Mouse (Mus musculus): Measurements from ENCODE around the gene Lsp1.
A peak's percentile ranks its signal among the peaks of the same experiment; 100 is the strongest.

Gene Lsp1

GRCm38 (mm10) chr7:142460636-142461077 lies at the start of gene Lsp1:
Gene Lsp1, plus strand, starts transcription at chr7:142460809.
- no peak for DNase-seq (ENCODE audit: low read depth)

- no peak for DNase-seq (ENCODE audit: low read depth)
Observed at GRCm38 (mm10) chr7:142413285-142413684, 47.3 kb upstream of the Lsp1 start.

GRCm38 (mm10) chr7:142415314-142415713 lies 45.3 kb upstream of the Lsp1 start:
- no peak for DNase-seq (ENCODE audit: low read depth)

GRCm38 (mm10) chr7:142416225-142416624 lies 44.4 kb upstream of the Lsp1 start:
- no peak for DNase-seq (ENCODE audit: low read depth)

GRCm38 (mm10) chr7:142418027-142418426 lies 42.6 kb upstream of the Lsp1 start:
- no peak for DNase-seq (ENCODE audit: low read depth)

- DNase-seq (ENCODE audit: low read depth): no peak
Observed at GRCm38 (mm10) chr7:142418679-142419078, 41.9 kb upstream of the Lsp1 start.

GRCm38 (mm10) chr7:142419887-142420286 lies 40.7 kb upstream of the Lsp1 start:
- no peak for DNase-seq (ENCODE audit: low read depth)

- DNase-seq (ENCODE audit: low read depth): no peak
Observed at GRCm38 (mm10) chr7:142421826-142422225, 38.8 kb upstream of the Lsp1 start.

- no peak for DNase-seq (ENCODE audit: low read depth)
Observed at GRCm38 (mm10) chr7:142425641-142426213, 34.9 kb upstream of the Lsp1 start.

- peak; percentile 41 for DNase-seq (ENCODE audit: low read depth)
Observed at GRCm38 (mm10) chr7:142428213-142428612, 32.4 kb upstream of the Lsp1 start.

- no peak for DNase-seq (ENCODE audit: low read depth)
Observed at GRCm38 (mm10) chr7:142430160-142430678, 30.4 kb upstream of the Lsp1 start.

GRCm38 (mm10) chr7:142431106-142431505 lies 29.5 kb upstream of the Lsp1 start:
- no peak for DNase-seq (ENCODE audit: low read depth)

GRCm38 (mm10) chr7:142433623-142434022 lies 27.0 kb upstream of the Lsp1 start:
- no peak for DNase-seq (ENCODE audit: low read depth)

GRCm38 (mm10) chr7:142434137-142434865 lies 26.3 kb upstream of the Lsp1 start, which contains the start of gene Syt8:
Gene Syt8, plus strand, starts transcription at chr7:142434850.
- no peak for DNase-seq (ENCODE audit: low read depth)

- peak; percentile 63 for DNase-seq (ENCODE audit: low read depth)
Observed at GRCm38 (mm10) chr7:142435524-142435923, 25.1 kb upstream of the Lsp1 start.

- no peak for DNase-seq (ENCODE audit: low read depth)
Observed at GRCm38 (mm10) chr7:142437324-142437723, 23.3 kb upstream of the Lsp1 start.

- DNase-seq (ENCODE audit: low read depth): no peak
Observed at GRCm38 (mm10) chr7:142439966-142440365, 20.6 kb upstream of the Lsp1 start.

- peak; percentile 47 for DNase-seq (ENCODE audit: low read depth)
Observed at GRCm38 (mm10) chr7:142440657-142441114, 19.9 kb upstream of the Lsp1 start.

GRCm38 (mm10) chr7:142441585-142441984 lies 19.0 kb upstream of the Lsp1 start, which contains the start of gene Tnni2:
Gene Tnni2, plus strand, starts transcription at chr7:142441808.
- DNase-seq (ENCODE audit: low read depth): no peak

- peak; percentile 55 for DNase-seq (ENCODE audit: low read depth)
Observed at GRCm38 (mm10) chr7:142442081-142442907, 18.3 kb upstream of the Lsp1 start.

GRCm38 (mm10) chr7:142442908-142443420 lies 17.6 kb upstream of the Lsp1 start:
- DNase-seq (ENCODE audit: low read depth): no peak

GRCm38 (mm10) chr7:142443474-142443873 lies 17.1 kb upstream of the Lsp1 start:
- DNase-seq (ENCODE audit: low read depth): no peak

Measured in c-Kit-positive CD71-negative TER-119-negative erythroid progenitor cells, embryonic 14.5 days (primary cell).